Mouse (Mus musculus) testis, adult 2 months (tissue): Measurements from ENCODE around the gene Plekhh3. TPM values are rescaled to one million over a fixed set of nuclear protein-coding genes. Genes with fewer than 3 reads are reported as not detected.

Source experiments
- H3K27ac ChIP-seq: fragments of 200-500 bp; 2 replicates; pipeline ENCODE4 v1.5.1; 2012; ENCODE audit warnings: low read depth, low read length; ENCODE audit not compliant: control insufficient read depth, insufficient read depth
- H3K27me3 ChIP-seq: fragments of 200-500 bp; 2 replicates; pipeline ENCODE4 v1.6.1; 2012; ENCODE audit warnings: mild to moderate bottlenecking, low read length, moderate library complexity; ENCODE audit not compliant: control insufficient read depth, insufficient read depth
- H3K36me3 ChIP-seq: fragments of 200-500 bp; 2 replicates; pipeline ENCODE4 v1.6.1; 2012; ENCODE audit warnings: mild to moderate bottlenecking, low read length; ENCODE audit not compliant: control insufficient read depth, insufficient read depth
- H3K4me1 ChIP-seq: fragments of 200-500 bp; 2 replicates; pipeline ENCODE4 v1.6.1; 2012; ENCODE audit warnings: low read length; ENCODE audit not compliant: control insufficient read depth, insufficient read depth
- H3K4me3 ChIP-seq: fragments of 200-500 bp; 2 replicates; pipeline ENCODE4 v1.5.1; 2012; ENCODE audit warnings: low read depth, mild to moderate bottlenecking, low read length, moderate library complexity, mixed read lengths; ENCODE audit not compliant: control insufficient read depth
- CTCF ChIP-seq: fragments of 200-500 bp; IDR thresholded peaks from 2 replicates; pipeline ENCODE4 v1.5.1; 2012; ENCODE audit warnings: low read depth, mild to moderate bottlenecking, inconsistent platforms, low read length, moderate library complexity; ENCODE audit not compliant: control insufficient read depth, insufficient read depth, insufficient replicate concordance
- POLR2A ChIP-seq: fragments of 200-500 bp; IDR thresholded peaks from 2 replicates; pipeline ENCODE4 v1.6.1; 2012; ENCODE audit warnings: low read depth, mild to moderate bottlenecking, inconsistent platforms, low read length, moderate library complexity; ENCODE audit not compliant: control insufficient read depth
- polyA plus RNA-seq: library from polyadenylated mRNA; depleted of rRNA; stranded (reverse); fragments of >200 nt; gene quantifications from 2 replicates; pipeline ENCODE4 v1.2.3, GENCODE M21; 2012

Plekhh3 gene
- polyA plus RNA-seq, 1 experiment, result 2.6 TPM

DNA sequence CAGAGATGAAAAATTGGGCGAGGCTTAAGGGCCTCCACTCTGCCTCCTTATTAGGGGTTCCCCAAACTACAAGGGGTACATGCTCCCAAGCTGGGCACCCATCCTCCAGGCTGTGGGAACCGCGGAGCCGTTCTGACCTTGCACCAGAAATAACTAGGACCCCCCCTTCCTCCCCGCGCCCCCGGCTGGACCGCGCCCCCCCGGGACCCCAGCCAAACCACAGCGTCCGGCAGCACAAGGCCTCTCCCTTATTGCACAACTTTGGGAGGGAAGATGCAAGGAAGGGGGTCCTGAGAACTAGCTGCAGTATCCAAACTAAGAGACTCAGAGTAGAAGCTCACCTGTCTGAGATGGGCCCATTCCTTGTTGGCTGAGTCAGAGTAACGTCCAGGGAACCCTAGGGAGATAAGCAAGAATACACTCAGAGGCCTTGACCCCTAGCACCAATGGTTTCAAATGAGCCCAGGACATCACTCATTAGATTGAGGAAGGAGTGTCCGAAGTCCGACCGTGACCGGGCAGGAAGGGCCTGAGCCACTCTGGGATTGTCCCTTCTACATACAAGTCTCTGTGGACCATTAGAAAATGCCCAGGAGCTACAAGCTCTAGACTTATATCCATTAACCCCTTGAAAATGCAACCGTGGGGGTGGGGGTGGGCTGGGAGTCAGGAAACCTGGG lies 2.7 kb downstream of the Plekhh3 start:
- Histone ChIP-seq H3K36me3 (no peaks in the 10 kb centered on the region), H3K27me3 (peaks cover 4% of the 10 kb centered on the region), H3K27ac (no peak overlapping the region), H3K4me1 (peaks cover 24% of the 10 kb centered on the region), H3K4me3 (no peak overlapping the region)
- TF ChIP-seq CTCF (no peak), POLR2A (no peak)

DNA sequence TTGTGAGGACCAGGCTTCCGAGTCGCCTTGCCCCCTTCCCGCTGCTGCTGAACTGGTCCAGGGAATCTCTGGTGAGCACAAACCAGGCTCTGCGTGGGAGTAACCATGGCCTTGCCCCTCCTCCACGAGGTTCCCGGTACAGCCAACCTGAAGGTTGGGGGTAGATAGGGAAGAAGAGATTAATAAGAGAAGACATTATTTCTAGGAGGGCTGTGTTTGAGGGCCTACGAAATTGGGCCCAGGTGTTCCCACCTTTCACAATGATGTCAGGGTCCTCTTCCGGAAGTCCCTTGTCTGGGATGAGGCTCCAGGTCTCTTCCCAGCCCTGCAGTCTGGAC lies 3.2 kb downstream of the Plekhh3 start:
- TF ChIP-seq CTCF, result no peak
- TF ChIP-seq POLR2A, result no peak

DNA sequence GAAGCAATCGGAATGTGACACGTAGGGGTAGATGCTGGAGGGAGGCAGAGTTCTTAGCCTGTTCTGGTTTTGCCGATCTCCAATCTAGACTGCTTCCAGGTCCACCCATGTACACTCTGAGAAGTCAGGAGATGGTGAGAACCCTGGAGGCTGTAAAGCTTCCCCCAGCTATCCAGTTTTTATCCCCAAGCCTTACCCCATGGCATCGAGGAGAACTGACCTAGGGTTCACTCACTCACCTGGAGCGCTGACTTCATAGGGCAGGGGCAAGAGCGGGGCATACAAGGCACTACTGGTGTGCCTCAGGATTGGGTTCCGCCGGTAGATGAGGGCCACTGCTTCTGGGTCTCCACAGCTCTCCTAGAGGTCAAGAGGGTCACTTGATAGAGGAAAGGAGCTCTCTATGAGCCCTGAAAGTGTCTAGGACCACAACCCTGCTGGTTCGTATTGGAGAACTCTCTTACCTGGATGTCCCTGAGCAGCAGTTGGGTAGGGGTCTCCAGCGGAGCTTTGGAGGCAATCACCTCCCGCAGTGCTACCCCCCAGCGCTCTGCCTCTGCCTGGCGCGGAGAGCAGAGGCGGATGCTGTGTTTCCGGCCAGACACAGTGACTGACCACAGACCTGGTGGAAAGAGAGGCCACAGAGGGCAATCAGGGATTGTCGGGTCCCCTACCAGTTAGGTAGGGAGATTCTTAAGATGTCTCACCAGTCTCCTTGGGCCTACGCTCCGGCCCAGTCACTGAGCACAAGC lies 3.8 kb downstream of the Plekhh3 start:
- TF ChIP-seq POLR2A, result no peak
- TF ChIP-seq CTCF, result no peak
- Histone ChIP-seq H3K27ac (no peak overlapping the region), H3K27me3 (peaks cover 4% of the 10 kb centered on the region), H3K4me3 (no peak overlapping the region), H3K4me1 (peaks cover 22% of the 10 kb centered on the region), H3K36me3 (no peaks in the 10 kb centered on the region)

More for the DNA sequence above, 3.2 kb downstream of the Plekhh3 start:
- H3K4me1 ChIP-seq, result peaks cover 23% of the 10 kb centered on the region
- no peak overlapping the region for H3K4me3 ChIP-seq
- no peaks in the 10 kb centered on the region for H3K36me3 ChIP-seq
- peaks cover 4% of the 10 kb centered on the region for H3K27me3 ChIP-seq
- no peak overlapping the region for H3K27ac ChIP-seq

DNA sequence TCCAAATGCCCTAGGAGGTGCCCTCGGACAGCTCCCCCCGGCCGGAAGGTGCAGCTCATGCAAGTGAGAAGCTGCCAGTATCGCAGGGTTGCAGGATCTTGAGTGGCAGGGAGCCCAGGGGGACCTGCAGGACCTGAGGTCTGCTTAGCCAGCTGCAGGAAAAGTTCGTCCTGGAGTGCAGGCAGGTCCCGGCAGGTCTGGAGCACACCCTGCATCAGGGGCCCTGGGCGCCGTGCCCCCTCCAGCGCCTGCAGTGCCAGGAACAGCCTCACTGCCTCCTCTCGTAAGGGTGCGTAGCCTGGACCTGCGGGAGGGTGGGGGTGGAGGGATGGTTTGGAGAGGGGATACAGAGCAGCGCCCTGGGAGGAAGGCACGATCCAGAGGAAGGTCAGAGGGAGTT lies 4.8 kb downstream of the Plekhh3 start:
- Histone ChIP-seq H3K27ac (no peak overlapping the region), H3K4me1 (peaks cover 19% of the 10 kb centered on the region), H3K36me3 (no peaks in the 10 kb centered on the region)

DNA sequence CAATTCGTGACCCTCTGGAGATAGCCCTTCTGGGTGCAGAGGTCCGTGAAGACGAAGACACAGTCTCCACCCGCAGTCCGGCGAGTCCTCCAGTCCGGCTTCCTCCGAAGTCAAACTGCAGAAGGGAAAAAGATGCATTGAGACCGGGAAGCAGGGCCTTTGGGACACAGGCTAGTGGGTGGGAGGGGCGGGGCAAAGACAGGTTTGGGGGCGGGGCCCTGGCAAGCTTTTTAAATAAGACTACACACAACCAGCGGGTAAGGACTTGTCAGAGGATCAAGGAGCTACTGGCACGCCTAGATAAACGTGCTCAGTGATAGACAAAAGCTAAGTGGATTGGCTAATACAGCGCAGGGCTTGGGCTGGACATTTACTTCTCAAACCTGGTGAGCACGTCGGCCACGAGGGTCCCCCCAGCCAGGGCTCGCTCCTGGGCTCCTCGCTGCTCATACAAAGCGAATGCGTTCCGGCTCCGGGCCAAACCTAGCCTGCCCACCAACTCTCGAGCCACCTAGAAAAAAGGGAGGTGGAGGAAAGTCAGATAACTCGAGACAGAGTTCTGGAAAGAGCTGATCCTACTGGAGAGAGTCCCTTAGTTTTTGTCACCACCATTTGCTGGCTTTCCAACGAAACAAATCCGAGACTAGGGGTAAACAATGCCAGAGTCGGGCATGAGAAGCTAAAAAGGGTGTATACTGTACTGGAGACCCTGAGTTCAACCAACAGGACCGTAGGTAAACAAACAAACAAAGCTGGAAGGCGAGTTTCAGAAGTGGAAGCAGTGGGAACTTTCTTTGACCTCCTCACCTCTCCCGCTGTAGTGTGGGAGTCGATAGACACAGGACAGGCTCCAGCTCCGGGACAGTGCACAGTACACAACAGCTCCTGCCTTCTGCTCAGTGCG lies 6.2 kb downstream of the Plekhh3 start:
- no peaks in the 10 kb centered on the region for H3K36me3 ChIP-seq
- peaks cover 2% of the 10 kb centered on the region for H3K27me3 ChIP-seq
- H3K4me1 ChIP-seq, result peaks cover 9% of the 10 kb centered on the region
- TF ChIP-seq POLR2A, result no peak
- TF ChIP-seq CTCF, result no peak
- no peak overlapping the region for H3K27ac ChIP-seq
- H3K4me3 ChIP-seq, result no peak overlapping the region

More for the DNA sequence above, 4.8 kb downstream of the Plekhh3 start:
- Histone ChIP-seq H3K4me3 (no peak overlapping the region), H3K27me3 (peaks cover 2% of the 10 kb centered on the region)
- TF ChIP-seq CTCF (no peak), POLR2A (no peak)

DNA sequence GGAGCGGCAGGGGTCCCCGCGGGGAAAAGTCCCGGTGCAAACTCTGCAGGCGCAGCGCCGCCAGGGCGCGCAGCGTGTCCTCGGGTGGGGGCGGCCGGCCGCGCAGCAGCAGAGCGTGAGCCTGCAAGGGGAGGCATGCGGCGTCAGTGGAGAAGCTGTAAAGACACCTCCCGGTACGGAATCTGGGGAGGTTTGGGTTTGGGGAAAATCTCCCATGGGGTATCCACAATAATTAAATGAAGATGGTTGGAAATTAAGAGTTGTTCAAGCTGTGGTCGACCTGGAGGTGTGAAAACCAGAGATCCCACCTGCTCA lies 6.8 kb downstream of the Plekhh3 start:
- Histone ChIP-seq H3K4me1 (peaks cover 7% of the 10 kb centered on the region), H3K27ac (no peak overlapping the region), H3K27me3 (peaks cover 2% of the 10 kb centered on the region), H3K4me3 (no peak overlapping the region; the same call in 1 of the 2 replicates), H3K36me3 (no peaks in the 10 kb centered on the region)
- TF ChIP-seq POLR2A (no peak), CTCF (no peak)

DNA sequence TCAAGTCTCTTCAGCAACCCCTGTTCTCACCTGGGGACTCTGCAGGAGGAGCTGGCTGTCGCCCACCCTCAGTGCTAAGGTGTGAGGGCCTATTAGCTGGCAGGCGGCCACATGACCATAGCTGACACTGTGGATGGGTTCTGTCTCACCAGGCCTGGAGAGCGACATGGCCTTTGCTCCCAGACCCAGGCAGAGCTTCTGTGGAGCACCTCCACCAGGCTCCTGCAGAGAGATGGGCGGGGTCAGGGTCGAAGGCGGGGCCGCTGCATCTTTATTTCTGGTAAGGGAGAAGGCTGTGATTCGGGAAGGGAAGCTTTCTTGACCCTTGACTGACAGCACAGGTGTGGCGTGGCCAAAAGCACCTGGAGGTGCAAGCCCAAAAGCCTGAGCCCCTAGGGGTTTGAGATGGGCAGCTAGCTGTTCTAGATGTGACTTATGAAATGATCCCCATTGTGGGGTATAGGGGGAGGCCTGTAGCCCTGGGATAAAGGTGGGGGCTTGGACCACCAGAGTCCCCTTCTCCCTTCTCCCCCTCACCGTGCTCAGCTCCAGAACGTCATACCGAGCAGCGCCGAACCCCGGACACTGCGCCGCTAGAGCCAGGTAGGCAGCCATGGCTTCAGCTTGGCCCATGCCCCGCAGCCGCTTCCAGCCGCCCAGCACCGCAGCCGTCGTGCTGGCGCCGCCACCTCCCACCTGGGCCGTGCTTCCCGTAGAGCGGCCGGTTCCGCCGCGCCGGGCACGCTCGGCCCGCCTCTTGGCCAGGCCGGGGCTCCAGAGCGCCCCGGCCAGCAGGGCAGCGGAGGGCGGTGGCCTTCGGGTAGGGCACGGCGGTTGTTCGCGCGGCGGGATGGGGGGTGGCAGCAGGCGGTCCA lies 7.4 kb downstream of the Plekhh3 start:
- Histone ChIP-seq H3K4me1 (peaks cover 7% of the 10 kb centered on the region), H3K27ac (no peak overlapping the region), H3K27me3 (peaks cover 2% of the 10 kb centered on the region)

More for the DNA sequence above, 7.4 kb downstream of the Plekhh3 start:
- TF ChIP-seq CTCF, result no peak
- no peak for TF ChIP-seq POLR2A
- Histone ChIP-seq H3K36me3 (no peaks in the 10 kb centered on the region), H3K4me3 (no peak overlapping the region; the same call in 1 of the 2 replicates)
